Mouse (Mus musculus): ENCODE measurements around the gene Omg. TPM values are rescaled to one million over a fixed set of nuclear protein-coding genes. Genes with fewer than 3 reads are reported as not detected.

Gene Omg
- 21.0 and 27.7 TPM in 2 replicates for total RNA-seq (2014; rRNA removed)
- 33.2 and 34.8 TPM in 2 replicates for polyA plus RNA-seq (2015; fragmentation: Nextera tagmentation; extraction: Ambion mirVana)

DNA sequence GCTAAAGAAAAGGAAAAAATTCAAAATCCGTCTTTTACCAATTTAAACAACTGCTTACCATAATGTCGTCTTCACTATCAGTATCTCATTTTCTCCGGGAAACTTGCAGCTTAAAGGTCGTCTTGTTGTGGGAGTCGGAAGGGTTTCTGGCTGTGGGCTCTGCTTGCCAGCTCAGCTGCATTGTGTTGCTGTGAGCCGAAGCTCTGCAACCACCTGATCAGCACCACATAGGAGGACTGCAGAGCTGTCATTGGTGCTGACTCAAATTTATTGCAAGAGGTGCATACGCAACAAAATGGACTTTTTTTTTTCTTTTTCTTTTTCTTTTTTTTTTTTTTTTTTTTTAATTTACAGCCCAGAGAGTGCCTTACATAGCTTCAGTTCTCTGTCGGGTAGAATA is at the start of gene Omg:
Omg (minus strand) TSS at position 240 of the 400 bp plus-strand sequence.
- DNase-seq (ENCODE audit: low spot score) (peak; percentile 70), ATAC-seq (peak; percentile 85; the same call in 1 of the 2 replicates)
- H3K27me3 ChIP-seq (ENCODE audit: insufficient read depth, low read length) = no peaks in the 10 kb centered on the region
- H3K4me3 ChIP-seq (ENCODE audit: low read length) = peak within 1 kb of the TSS; percentile 19
- WGBS = 21% methylated on average over 8 of the region's 8 CpGs
- H3K4me2 ChIP-seq (ENCODE audit: low read depth, low read length) = peak within 1 kb of the TSS; percentile 42
- H3K9me3 ChIP-seq (ENCODE audit: low read length) = no peaks in the 10 kb centered on the region
- H3K9ac ChIP-seq (replicated peaks; ENCODE audit: low read length) = peak within 1 kb of the TSS; percentile 35
- no peak for TF ChIP-seq CTCF (IDR thresholded peaks at IDR 0.05; ENCODE audit: low read depth)
- 0 out of 2 replicates have a peak, but pooled peaks cover 8% of the 10 kb centered on the region for H3K4me1 ChIP-seq (ENCODE audit: insufficient read depth, low read length)
- peak within 1 kb of the TSS; percentile 49 for H3K27ac ChIP-seq
- H3K36me3 ChIP-seq (ENCODE audit: insufficient read depth, low read length) = no peaks in the 10 kb centered on the region

DNA sequence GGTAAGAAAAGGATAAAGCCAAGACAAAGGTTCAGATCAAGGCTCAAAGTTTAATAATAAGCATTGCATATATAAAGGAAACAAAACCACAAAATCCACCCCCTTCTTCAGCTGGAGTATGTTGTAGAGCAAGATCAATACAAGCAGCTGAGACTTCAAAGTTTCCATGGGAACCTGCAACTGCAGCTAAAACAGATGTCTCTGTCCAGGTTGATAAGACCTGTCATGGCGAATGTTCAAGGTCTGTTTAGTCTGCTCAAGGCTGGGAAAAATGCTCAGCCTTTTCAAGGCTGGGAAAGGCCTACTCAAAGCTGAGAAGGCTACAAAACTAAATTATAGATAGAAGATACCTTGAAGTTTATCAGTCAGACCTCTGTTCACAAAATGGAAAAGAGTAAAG is 48.7 kb upstream of the Omg start:
- no peaks in the 10 kb centered on the region for H3K4me1 ChIP-seq (ENCODE audit: insufficient read depth, low read length)
- ATAC-seq (no peak), DNase-seq (ENCODE audit: low spot score) (no peak)
- H3K9me3 ChIP-seq (ENCODE audit: low read length) = no peaks in the 10 kb centered on the region
- H3K36me3 ChIP-seq (ENCODE audit: insufficient read depth, low read length) = peaks cover 47% of the 10 kb centered on the region
- WGBS = 100% methylated on average over 1 of the region's 1 CpGs
- no peak overlapping the region for H3K27ac ChIP-seq
- no peak overlapping the region for H3K4me2 ChIP-seq (ENCODE audit: low read depth, low read length)
- H3K27me3 ChIP-seq (ENCODE audit: insufficient read depth, low read length) = no peaks in the 10 kb centered on the region
- no peak overlapping the region for H3K4me3 ChIP-seq (ENCODE audit: low read length)
- TF ChIP-seq CTCF (IDR thresholded peaks at IDR 0.05; ENCODE audit: low read depth) = no peak
- H3K9ac ChIP-seq (replicated peaks; ENCODE audit: low read length) = no peak overlapping the region

DNA sequence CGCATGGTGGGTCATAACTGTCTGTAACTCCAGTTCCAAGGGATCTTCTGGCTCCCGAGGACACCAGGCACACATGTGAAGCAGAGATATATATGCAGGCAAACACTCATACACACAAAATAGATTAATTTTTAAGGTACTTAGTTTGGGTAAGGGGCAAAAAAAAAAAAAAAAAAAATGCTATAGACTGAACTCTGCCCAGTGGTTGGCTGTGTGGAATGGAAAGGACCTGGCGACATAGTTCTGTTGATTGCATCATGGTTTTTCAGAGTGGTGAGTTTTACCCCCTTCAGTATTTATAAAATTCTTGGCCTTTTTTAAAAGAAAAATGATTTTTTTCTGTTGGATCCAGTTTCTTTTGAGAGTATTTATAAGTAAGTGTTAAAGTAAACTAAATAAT is 32.4 kb upstream of the Omg start:
- H3K9me3 ChIP-seq (ENCODE audit: low read length) = no peaks in the 10 kb centered on the region
- H3K36me3 ChIP-seq (ENCODE audit: insufficient read depth, low read length) = peaks cover 16% of the 10 kb centered on the region
- H3K27me3 ChIP-seq (ENCODE audit: insufficient read depth, low read length) = no peaks in the 10 kb centered on the region
- no peaks in the 10 kb centered on the region for H3K4me1 ChIP-seq (ENCODE audit: insufficient read depth, low read length)
- no peak overlapping the region for H3K4me3 ChIP-seq (ENCODE audit: low read length)
- H3K9ac ChIP-seq (replicated peaks; ENCODE audit: low read length) = no peak overlapping the region
- H3K27ac ChIP-seq = no peak overlapping the region
- DNase-seq (ENCODE audit: low spot score) (no peak), ATAC-seq (no peak)
- H3K4me2 ChIP-seq (ENCODE audit: low read depth, low read length) = no peak overlapping the region
- no peak for TF ChIP-seq CTCF (IDR thresholded peaks at IDR 0.05; ENCODE audit: low read depth)
- WGBS = 93% methylated on average over 3 of the region's 3 CpGs

DNA sequence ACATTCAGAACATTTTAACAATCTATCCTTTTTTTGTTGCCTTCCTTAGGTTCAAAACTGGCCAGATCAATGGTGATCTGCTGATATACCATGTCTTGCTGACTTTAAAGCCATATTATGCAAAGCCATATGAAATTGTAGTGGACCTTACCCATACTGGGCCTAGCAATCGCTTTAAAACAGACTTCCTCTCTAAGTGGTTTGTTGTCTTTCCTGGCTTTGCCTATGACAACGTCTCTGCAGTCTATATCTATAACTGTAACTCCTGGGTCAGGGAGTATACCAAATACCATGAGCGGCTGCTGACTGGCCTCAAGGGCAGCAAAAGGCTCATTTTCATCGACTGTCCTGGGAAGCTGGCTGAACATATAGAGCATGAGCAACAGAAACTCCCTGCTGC is 31.7 kb upstream of the Omg start:
- ATAC-seq (no peak), DNase-seq (ENCODE audit: low spot score) (no peak)
- TF ChIP-seq CTCF (IDR thresholded peaks at IDR 0.05; ENCODE audit: low read depth) = no peak
- Histone ChIP-seq H3K9me3 (ENCODE audit: low read length) (no peaks in the 10 kb centered on the region), H3K27me3 (ENCODE audit: insufficient read depth, low read length) (no peaks in the 10 kb centered on the region), H3K27ac (no peak overlapping the region), H3K36me3 (ENCODE audit: insufficient read depth, low read length) (peaks cover 13% of the 10 kb centered on the region; the same call in 1 of the 2 replicates), H3K9ac (replicated peaks; ENCODE audit: low read length) (no peak overlapping the region), H3K4me2 (ENCODE audit: low read depth, low read length) (no peak overlapping the region), H3K4me3 (ENCODE audit: low read length) (no peak overlapping the region), H3K4me1 (ENCODE audit: insufficient read depth, low read length) (no peaks in the 10 kb centered on the region)
- WGBS = 92% methylated on average over 4 of the region's 4 CpGs

DNA sequence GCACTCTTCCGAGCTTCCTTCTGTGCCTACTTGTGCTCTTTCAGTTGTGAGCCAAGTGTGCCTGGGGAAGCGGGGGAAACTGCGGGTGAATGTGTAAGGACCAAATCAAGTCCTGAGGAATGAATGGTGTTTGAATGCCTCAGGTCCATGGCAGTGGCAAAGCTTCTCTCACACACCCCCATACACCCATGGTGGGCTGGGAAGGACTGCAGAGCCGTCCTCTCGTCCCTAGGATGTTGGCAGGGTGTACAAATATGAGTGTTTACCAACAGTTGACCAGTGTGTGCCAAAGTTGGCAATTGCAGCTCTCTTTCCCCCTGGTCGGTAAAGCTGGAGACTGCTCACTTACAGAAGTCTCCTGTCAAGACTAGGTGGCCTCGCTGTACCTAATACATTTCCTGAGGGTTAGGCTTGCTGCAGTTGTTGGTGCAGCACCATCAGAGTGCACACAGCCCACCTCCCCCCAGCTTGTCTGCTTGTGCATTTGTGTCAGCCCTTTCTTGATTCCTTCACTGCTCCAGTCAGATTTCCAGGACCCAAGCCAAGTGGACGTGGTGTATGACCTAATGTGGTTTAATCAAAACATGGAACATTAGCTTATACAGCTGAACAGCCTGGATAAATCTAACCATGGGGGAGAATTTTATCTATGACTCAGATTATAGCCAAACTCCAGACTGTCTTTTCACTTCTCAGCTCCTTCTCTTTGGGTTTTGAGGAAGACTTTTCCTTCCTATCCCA is 30.2 kb upstream of the Omg start:
- 57% methylated on average over 8 of the region's 8 CpGs for WGBS
- no peak overlapping the region for H3K9ac ChIP-seq (replicated peaks; ENCODE audit: low read length)
- DNase-seq (ENCODE audit: low spot score) (peak; percentile 58), ATAC-seq (peak; percentile 38; the same call in 1 of the 2 replicates)
- no peak for TF ChIP-seq CTCF (IDR thresholded peaks at IDR 0.05; ENCODE audit: low read depth)
- H3K4me1 ChIP-seq (ENCODE audit: insufficient read depth, low read length) = no peaks in the 10 kb centered on the region
- no peak overlapping the region for H3K4me3 ChIP-seq (ENCODE audit: low read length)
- no peak overlapping the region for H3K4me2 ChIP-seq (ENCODE audit: low read depth, low read length)
- peak overlapping the region; percentile 45; the same call in 1 of the 2 replicates for H3K27ac ChIP-seq
- H3K27me3 ChIP-seq (ENCODE audit: insufficient read depth, low read length) = no peaks in the 10 kb centered on the region
- no peaks in the 10 kb centered on the region for H3K9me3 ChIP-seq (ENCODE audit: low read length)
- peaks cover 13% of the 10 kb centered on the region; the same call in 1 of the 2 replicates for H3K36me3 ChIP-seq (ENCODE audit: insufficient read depth, low read length)

DNA sequence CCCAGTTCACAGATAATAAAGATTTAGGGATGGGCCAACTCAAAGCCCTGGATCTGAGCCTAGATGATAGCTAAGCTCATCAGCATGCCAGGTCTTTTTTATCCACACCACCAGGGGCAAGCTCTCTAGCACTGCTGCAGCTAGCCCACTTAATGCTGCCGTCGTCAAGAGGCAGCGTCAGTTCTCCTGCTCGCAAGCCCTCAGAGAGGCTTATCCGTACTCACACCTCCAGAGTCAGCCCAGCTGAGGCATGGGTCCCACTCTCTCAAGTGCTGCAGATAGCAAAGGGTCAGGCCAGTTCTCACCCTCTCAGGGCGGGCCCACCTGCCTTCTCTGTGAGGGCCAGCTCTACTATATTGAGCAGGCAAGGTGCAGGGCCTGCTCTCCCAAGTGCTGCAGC is 29.4 kb upstream of the Omg start:
- WGBS = 88% methylated on average over 6 of the region's 6 CpGs
- no peaks in the 10 kb centered on the region for H3K4me1 ChIP-seq (ENCODE audit: insufficient read depth, low read length)
- H3K27ac ChIP-seq = no peak overlapping the region
- ATAC-seq = no peak
- no peak overlapping the region for H3K9ac ChIP-seq (replicated peaks; ENCODE audit: low read length)
- no peak for TF ChIP-seq CTCF (IDR thresholded peaks at IDR 0.05; ENCODE audit: low read depth)
- H3K4me3 ChIP-seq (ENCODE audit: low read length) = no peak overlapping the region
- peaks cover 11% of the 10 kb centered on the region; the same call in 1 of the 2 replicates for H3K36me3 ChIP-seq (ENCODE audit: insufficient read depth, low read length)
- H3K27me3 ChIP-seq (ENCODE audit: insufficient read depth, low read length) = no peaks in the 10 kb centered on the region
- no peak for DNase-seq (ENCODE audit: low spot score)
- no peaks in the 10 kb centered on the region for H3K9me3 ChIP-seq (ENCODE audit: low read length)
- no peak overlapping the region for H3K4me2 ChIP-seq (ENCODE audit: low read depth, low read length)

DNA sequence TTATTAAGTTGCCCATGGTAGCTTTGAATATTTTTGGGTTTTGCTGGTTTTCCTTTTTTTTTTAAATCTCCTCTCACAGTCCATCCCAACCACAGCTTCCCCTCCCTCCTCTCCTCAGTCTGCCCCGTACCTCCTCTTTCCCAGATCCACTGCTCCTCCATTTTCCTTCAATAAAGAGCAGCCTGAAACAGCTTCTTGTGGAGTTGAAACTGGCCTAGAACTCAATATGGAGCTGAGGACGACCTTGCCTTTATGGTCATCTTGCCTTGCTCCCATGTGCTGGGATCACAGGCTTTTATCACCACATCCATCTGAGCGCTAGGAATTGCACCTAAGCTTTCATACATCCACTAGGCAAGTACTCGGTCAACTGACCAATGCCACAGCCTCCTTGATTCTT is 27.6 kb upstream of the Omg start:
- peaks cover 8% of the 10 kb centered on the region; the same call in 1 of the 2 replicates for H3K36me3 ChIP-seq (ENCODE audit: insufficient read depth, low read length)
- no peaks in the 10 kb centered on the region for H3K27me3 ChIP-seq (ENCODE audit: insufficient read depth, low read length)
- no peak overlapping the region for H3K9ac ChIP-seq (replicated peaks; ENCODE audit: low read length)
- H3K4me2 ChIP-seq (ENCODE audit: low read depth, low read length) = no peak overlapping the region
- TF ChIP-seq CTCF (IDR thresholded peaks at IDR 0.05; ENCODE audit: low read depth) = no peak
- DNase-seq (ENCODE audit: low spot score) = no peak
- no peak overlapping the region for H3K4me3 ChIP-seq (ENCODE audit: low read length)
- 95% methylated on average over 4 of the region's 4 CpGs for WGBS
- no peak for ATAC-seq
- H3K9me3 ChIP-seq (ENCODE audit: low read length) = no peaks in the 10 kb centered on the region
- H3K27ac ChIP-seq = no peak overlapping the region
- 0 out of 2 replicates have a peak, but pooled peaks cover 4% of the 10 kb centered on the region for H3K4me1 ChIP-seq (ENCODE audit: insufficient read depth, low read length)

Measured in hindbrain, postnatal 0 days (tissue).